Mouse (Mus musculus) kidney, postnatal 25 days (tissue): ENCODE measurements around the gene Mgrn1.

Experiments used
- DNase-seq, 2 experiments: peaks; one replicate each; pipeline ENCODE4 v3.0.0; 2021; ENCODE audit warnings: mixed read lengths in 2 of 2

Gene Mgrn1

GRCm38 (mm10) chr16:4879101-4879707, 6.8 kb upstream of the Mgrn1 start:
- DNase-seq = peak; percentile 52 to 78

- peak; percentile 90 to 95 for DNase-seq
Measured at GRCm38 (mm10) chr16:4879708-4880124, 6.3 kb upstream of the Mgrn1 start.

GRCm38 (mm10) chr16:4880136-4880825, 5.8 kb upstream of the Mgrn1 start, which contains the start of gene Ubald1:
Ubald1 (minus strand) TSS chr16:4880315.
- peak; percentile 99 for DNase-seq

DNA sequence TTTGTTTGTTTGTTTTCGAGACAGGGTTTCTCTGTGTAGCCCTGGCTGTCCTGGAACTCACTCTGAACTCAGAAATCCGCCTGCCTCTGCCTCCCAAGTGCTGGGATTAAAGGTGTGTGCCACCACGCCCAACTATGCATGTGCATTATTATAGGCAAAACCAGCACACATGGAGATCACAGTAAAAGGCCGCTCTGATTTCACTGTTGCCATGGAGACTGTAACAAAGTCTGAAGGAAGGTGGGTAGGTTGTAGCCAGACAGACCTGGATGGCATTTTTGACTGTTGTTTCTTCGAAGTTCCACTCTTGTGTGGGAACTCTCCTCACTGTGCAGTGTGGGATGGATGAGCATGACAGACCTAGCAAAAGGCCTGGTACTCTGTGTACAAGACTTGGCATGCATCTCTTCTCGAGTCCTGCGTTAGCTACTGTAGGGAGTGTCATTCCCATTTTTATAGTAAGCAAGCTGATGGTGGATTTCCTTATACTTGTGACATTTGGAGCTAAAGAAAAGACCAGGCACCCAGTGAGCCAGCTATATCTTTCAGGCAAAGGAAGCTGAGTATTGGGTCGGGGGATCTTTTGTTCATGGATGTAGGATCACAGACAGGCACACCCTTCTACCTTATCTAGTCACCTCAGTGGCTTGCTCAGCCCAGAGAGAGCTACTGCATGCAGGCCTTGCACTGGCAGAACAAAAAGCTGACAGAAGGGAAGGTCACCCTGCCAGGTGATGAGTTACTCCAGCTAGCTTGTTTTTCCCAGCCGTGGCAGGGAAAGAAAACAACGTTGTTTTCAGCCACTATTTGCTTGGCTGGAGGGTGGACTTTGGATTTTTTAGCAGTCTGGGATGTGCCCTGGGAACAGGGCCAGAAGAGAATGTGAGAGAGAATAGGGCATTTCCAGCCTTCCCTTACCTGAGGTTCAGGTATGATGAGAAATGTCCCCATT, 4.4 kb upstream of the Mgrn1 start:
- peak; percentile 72 to 80 for DNase-seq

- DNase-seq = no peak
Measured at GRCm38 (mm10) chr16:4884930-4885329, 1.1 kb upstream of the Mgrn1 start.

- DNase-seq = no peak
Measured at GRCm38 (mm10) chr16:4886690-4887020, 606 bp downstream of the Mgrn1 start.

DNA sequence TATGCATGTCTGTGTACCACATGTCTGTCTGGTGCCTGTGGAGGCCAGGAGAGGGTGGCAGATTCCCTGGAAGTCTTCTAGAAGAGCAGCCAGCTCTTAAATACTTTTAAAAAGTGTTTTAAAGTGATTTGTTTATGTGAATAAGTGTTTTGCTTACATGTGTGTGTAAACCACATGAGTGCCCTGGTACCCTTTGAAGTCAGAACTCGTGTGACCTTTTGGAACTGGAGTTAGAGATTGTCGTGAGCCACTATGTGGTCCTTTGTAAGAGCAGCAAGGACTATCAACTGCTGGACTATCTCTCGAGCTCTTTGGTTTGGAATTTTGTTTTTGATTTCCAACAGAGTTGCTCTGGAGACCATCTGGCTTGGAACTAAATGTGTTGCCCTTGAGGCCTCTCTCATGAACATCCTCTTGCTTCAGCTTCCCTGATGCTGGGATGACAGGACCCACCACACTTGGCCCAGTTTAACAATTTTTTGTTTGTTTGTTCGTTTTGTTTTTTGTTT, 4.2 kb downstream of the Mgrn1 start:
- DNase-seq = no peak

GRCm38 (mm10) chr16:4892171-4892570, 6.1 kb downstream of the Mgrn1 start:
- no peak for DNase-seq

DNA sequence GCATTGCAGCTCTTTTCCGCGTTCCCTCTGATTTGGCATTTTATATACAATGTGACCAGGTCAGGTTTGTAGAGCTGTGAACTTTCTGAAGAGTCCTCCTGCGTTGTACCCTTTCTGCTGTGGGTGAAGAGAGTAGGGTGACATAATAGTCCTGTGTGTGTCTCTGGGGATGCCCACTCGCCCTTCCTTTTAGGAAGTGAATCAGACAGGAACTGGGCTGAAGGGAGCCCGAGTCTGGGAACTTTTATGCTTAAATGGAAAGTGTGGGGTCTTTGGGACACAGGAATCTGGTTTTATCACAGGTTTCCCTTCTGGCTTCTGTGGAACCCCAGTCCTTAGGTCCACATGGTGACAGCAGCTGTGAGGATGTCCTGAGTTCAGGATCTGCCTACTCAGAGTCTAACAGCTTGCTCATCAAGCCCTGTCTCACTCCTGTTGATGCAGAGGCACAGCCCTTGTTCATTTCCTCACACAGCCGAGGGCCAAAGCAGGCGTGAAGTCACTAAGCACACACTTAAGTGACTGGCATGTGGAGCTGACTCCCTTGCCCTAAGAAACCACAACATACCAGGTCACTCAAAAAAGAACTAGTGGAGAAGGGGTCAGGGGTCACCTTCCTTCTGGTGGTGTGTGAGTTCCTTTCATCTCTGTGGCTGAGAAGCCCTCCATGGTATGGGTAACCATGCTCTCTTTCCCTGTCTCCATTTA, 8.3 kb downstream of the Mgrn1 start:
- DNase-seq = peak in 1 of 2 experiments; percentile 43

DNA sequence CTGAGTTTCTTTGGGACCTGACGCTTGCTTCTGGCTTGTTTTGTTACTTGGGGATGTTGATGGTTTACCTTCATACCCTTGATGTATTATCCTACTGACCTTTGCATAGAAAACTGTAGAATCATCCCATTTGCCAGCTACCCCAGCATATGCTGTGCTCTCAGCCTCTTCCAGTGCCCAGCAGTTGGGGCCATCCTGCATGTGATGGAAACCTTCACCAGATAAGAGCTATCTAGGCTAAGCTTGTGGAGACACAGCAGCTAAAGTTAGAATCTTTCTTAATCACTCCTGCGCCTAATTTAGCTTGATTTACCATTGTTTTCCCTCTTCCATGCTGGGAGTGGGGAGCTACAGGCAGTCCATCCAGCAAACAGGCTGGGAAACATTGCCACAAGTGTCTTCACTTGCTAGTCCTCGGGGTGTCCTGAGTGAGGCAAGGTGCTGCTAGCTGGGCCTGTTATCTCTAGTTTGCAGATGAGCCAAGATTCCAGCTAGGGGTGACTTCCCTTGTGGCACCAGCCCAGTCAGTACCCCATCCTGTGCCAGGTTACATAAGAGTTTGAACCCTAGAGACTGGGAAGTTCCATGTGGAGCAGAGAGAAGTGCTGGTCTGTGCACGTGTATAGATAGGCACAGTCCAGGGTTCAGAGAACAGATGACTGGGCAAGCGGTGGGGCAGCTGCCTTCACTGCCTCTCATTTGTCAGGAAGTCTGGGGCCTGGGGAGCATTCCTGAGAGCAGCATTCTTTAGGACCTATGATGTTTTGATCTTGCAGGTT, 10.4 kb downstream of the Mgrn1 start:
- DNase-seq = peak; percentile 71 to 92

- DNase-seq = peak in 1 of 2 experiments; percentile 37
Measured at GRCm38 (mm10) chr16:4897146-4897730, 11.2 kb downstream of the Mgrn1 start.

DNA sequence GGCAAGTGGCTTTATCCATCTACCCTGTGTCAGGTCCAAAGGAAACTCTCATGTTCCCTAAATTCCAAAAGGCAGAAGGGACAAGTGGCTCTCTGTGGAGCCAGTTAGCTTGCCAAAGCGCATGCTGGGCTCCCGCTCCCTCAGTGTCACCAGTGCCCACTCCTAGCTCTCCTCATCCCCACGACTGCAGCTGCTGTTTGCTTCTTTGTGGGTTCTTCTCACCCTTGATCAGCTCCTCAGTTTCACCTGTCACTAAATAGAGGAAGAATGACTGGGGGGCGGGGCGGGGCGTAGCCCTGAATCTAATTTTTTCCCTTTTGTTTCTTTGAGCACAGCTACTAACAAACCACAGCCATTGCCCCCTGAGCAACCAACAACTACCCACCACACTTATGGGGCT, 12.8 kb downstream of the Mgrn1 start:
- no peak for DNase-seq

DNA sequence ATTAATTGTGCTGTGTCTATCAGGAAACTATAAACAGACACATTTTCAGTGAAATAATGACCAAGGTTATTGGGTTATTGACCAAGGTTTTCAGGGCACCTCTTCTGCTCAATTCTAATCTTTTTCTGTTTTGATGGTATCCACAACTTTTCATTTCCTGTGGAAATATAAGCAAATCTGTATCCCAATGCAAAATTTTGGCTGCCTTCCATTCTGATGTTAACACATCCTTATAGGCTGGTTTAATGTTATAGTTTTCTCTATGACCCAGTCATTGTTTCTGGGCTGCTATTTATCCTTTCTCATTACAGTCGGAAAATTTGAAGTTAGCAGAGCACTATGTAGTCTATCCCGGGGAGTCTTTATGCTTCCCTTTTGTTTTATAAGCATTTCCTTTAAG, 13.7 kb downstream of the Mgrn1 start:
- no peak for DNase-seq

- DNase-seq = peak; percentile 78 to 81
Measured at GRCm38 (mm10) chr16:4901167-4901566, 15.1 kb downstream of the Mgrn1 start.

GRCm38 (mm10) chr16:4902390-4902789, 16.3 kb downstream of the Mgrn1 start:
- no peak for DNase-seq

GRCm38 (mm10) chr16:4903491-4904102, 17.5 kb downstream of the Mgrn1 start:
- peak; percentile 46 to 78 for DNase-seq

DNA sequence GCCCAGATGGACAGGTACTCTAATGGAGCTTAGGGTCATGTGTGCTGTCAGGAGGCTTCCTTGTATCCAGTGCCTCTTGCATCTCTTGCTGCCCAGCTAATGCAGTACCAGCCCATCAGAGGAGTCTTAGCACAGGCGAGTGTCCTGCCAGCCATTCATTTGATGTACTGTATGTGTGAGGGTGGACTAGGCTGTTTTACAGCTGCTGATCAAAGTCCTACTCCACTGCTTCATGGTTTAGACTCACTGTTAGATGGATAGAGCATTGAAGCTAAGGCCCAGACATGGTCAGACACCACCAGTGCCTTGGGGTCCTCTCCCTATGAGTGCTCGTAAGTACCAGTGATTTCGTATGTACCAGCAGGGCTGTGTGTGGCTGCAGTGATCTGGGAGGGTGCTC, 18.8 kb downstream of the Mgrn1 start:
- DNase-seq = no peak

DNA sequence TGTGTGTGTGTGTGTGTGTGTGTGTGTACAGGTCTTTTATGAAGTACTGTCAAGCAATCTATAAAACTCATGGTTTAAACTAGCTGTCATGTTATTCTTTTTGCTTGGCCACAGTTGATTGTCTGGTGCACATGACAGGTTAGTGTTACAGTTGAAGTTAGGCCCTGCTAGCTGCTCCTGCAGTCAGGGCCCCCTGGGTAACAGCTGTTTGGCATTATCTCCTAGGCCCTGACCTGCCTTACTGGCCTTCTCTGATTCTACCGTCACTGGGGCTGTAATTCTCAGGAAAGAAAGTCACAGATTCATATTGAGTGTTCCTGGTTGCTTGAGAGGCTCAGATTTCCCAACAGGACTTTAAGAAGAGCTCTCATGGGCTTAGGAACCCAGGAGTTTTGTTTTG, 19.5 kb downstream of the Mgrn1 start:
- no peak for DNase-seq

- no peak for DNase-seq
Measured at GRCm38 (mm10) chr16:4906559-4906958, 20.5 kb downstream of the Mgrn1 start.

- DNase-seq = peak; percentile 43 to 78
Measured at GRCm38 (mm10) chr16:4907386-4907785, 21.3 kb downstream of the Mgrn1 start.

GRCm38 (mm10) chr16:4907972-4908371, 21.9 kb downstream of the Mgrn1 start:
- DNase-seq = no peak
